Mouse (Mus musculus): ENCODE data around the gene Efna5. TPM values are rescaled to one million over a fixed set of nuclear protein-coding genes. Genes with fewer than 3 reads are reported as not detected.

The Efna5 gene
- polyA plus RNA-seq, 1 experiment = not detected

GRCm38 (mm10) chr17:62565632-62566031 is 315.5 kb downstream of the Efna5 start:
- TF ChIP-seq GATA1 (IDR thresholded peaks at IDR 0.05; ENCODE audit: low read length) = no peak

- TF ChIP-seq GATA1 (IDR thresholded peaks at IDR 0.05; ENCODE audit: low read length) = no peak
Observed at GRCm38 (mm10) chr17:62562439-62562838, 318.7 kb downstream of the Efna5 start.

- no peak for TF ChIP-seq GATA1 (IDR thresholded peaks at IDR 0.05; ENCODE audit: low read length)
Observed at GRCm38 (mm10) chr17:62557215-62557614, 323.9 kb downstream of the Efna5 start.

Data from G1E-ER4 (cell line).